Mouse (Mus musculus): ENCODE data around the gene Hecw1.

Hecw1 gene

DNA sequence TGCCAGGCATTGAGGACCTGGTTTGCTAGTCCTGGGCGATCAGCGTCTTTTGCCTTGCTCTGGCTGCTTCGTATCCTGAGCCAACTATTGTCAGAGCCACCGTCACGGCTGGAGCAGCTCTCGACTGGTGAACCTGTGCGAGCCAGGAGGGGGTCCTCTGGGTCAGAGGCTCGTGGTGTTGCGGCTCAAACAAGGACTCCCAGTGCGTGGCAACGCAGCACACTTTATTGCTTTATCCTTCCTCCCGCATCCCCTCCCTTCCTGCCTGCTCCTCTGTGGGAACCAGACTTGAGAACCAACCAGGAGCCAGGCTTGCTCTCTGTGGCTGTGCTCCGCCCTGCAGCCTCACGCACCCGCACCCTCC, at the start of gene Hecw1:
Gene Hecw1, minus strand, starts transcription at position 323 of the 364 bp plus-strand sequence.
- peak; percentile 4 for DNase-seq (ENCODE audit: low read depth, low spot score)

DNA sequence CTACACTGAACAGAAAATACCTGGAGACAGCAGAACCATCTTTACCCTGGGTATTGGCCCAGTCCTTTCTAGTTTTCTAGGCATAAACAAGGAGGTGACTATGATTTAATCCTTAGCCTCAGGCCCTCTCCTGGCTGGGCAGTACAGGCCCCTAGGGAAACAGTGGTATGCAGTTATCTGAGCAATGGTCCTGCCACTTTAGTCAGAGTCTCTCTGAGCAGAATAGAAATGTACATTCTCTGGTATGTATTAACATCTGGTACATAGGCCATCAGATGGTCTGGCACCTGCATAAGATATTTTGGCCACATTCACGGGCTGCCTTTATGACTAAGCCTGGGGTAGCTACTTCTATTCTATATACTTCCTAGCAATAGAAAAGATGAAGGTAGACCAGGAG, 38.3 kb upstream of the Hecw1 start:
- DNase-seq (ENCODE audit: low read depth, low spot score): no peak

DNA sequence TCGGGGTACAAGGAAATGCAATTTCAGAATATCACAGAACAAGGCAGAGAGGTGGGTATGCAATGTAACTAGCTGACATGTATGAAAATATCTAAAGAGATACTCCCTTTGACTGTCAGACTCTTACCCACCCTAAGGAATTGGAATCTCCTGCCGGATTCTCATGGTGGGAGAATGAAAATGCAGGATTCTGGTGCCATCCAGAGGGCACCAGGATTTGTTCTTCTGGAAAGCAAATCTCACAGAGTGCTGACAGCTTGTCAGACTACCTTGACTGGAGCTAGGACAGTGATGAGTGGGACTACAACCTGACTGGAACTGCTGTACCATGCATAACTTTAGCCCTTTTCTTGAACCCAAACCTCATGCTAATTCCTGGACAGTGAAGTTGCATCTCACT, 29.6 kb upstream of the Hecw1 start:
- DNase-seq (ENCODE audit: low read depth, low spot score): no peak

- no peak for DNase-seq (ENCODE audit: low read depth, low spot score)
These were observed 19.8 kb upstream of the Hecw1 start for GRCm38 (mm10) chr13:14542860-14543259.

GRCm38 (mm10) chr13:14522128-14522905, 711 bp downstream of the Hecw1 start:
- DNase-seq (ENCODE audit: low read depth, low spot score): peak; percentile 7

- no peak for DNase-seq (ENCODE audit: low read depth, low spot score)
These were observed 1.3 kb downstream of the Hecw1 start for GRCm38 (mm10) chr13:14521746-14522127.

- DNase-seq (ENCODE audit: low read depth, low spot score): no peak
These were observed 3.4 kb downstream of the Hecw1 start for GRCm38 (mm10) chr13:14519605-14520004.

DNA sequence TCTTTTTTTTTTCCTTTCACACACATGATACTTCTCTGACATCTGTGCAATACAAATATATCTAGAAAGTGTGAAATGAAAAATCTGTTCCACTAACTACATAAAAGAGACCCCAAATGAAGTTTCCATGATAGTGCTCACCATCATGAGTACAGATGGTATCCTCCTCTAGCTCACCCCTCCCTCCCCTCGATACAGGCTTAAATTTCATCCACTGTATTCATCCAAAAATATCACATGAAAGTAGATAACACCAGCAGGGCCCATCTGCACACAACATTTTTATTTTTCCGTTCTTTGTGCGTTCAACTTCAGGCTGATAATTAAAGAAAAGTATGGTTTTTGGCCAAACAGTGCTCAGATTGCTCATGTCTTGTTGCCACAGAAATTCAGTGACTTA, 5.5 kb downstream of the Hecw1 start:
- no peak for DNase-seq (ENCODE audit: low read depth, low spot score)

- DNase-seq (ENCODE audit: low read depth, low spot score): no peak
These were observed 7.9 kb downstream of the Hecw1 start for GRCm38 (mm10) chr13:14515106-14515505.

DNA sequence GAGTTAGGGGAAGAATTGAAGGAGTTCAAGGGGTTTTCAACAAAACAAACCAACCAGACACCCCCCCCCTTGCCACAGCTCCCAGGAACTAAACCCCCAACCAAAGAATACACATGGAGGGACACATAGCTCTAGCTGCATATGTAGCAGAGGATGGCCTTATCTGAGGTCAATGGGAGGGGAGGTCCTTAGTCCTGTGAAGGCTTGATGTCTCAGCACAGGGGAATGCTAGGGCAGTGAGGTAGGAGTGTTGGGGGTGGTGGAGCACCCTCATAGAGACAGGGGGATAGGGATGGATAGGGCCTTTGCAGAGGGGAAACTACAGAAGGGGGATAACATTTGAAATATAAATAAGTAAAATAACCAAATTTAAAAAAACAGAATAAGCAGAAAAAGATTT, 9.1 kb downstream of the Hecw1 start:
- no peak for DNase-seq (ENCODE audit: low read depth, low spot score)

- no peak for DNase-seq (ENCODE audit: low read depth, low spot score)
These were observed 16.3 kb downstream of the Hecw1 start for GRCm38 (mm10) chr13:14506765-14507164.

DNA sequence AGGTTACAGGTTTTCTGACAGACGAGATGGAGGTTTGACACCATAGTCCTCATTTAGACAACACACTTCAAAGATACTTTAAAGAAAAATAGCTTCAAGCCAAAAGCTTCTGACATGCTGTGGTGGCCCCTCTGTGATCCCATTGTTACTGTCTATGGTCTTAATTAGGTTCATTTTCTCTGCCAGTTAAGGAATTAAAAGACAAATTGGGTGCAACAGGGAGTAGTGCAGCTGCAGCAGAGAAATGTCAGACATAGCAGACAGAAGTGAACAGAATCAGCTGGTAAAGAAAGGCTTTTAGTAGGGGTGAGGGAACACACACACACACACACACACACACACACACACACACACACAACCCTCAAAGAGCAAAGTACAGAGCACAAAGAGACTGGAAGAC, 22.8 kb downstream of the Hecw1 start:
- DNase-seq (ENCODE audit: low read depth, low spot score): no peak

DNA sequence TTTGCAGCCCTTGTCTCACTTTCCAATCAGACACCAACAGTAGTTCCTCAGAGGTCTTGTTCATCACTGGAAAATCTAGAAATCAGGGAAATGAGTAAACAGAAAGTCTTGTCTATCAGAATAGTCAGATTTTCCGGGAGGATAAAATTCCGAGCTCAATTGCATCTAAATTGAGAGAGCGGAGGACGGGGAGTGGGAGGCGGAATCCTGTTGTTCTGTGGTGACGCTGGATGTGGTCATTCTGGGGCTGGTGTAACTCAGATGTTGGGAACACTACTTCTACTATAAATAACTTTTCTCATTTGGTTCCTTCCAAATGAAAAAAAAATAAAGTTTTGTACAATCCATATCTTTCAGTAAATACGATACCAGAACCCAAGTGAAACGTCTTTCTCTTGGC, 24.2 kb downstream of the Hecw1 start:
- DNase-seq (ENCODE audit: low read depth, low spot score): no peak

GRCm38 (mm10) chr13:14496954-14497353, 26.1 kb downstream of the Hecw1 start:
- no peak for DNase-seq (ENCODE audit: low read depth, low spot score)

DNA sequence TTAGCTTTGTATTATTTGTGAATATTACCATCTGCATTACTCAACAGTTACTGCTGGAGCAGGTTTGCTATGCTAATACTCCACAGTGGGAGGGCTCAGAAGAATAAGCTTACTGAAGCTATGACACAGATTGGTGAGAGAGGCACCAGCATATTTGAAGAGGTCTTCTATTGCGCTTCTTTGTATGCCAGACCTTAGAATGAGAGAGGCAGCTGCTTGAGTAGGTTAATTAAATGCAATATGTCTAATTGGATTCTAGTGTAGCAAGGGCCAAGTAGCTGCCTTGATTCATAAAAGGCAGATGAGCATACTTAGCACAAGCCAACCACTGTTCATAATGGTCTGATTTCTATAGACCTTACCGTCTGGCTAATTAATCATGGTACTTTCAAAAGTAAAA, 35.2 kb downstream of the Hecw1 start:
- DNase-seq (ENCODE audit: low read depth, low spot score): no peak

DNA sequence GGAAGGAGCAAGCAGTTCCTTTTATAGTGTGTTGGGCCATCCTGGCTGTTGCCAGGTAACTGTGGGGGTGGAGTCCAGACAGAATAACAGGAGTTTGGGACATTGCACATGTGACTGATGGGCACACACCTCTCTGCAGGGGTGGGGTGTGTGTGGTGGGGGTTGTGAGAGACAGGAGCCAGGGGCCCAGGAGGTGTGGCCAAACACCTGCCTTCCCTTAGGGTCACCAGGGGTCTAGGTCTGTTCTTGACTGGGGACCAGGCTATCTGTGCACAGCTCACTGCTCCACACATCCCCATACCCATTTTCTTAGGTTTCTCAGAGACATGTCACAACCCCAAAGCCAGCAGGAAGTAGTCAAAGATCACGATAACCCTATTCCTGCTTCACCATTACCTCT, 51.9 kb downstream of the Hecw1 start:
- no peak for DNase-seq (ENCODE audit: low read depth, low spot score)

DNA sequence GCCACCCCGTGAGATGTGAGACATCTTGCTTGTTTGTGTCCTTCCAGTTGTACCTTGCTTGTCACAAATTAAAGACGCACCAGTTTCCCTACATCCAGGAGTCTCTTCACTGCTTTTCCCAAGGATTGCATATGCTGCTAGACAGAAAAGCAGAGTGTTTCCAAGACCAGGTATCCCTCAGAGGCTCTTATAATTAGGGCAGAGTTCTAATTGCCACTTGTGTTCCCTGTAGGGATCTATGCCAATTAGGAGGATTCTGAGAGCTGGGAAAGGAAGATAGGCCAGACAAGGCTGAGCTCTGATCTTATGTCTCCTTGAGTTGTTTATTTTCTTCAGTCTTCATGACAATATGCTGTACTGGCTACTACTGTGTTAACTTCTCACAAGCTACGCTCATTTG, 55.5 kb downstream of the Hecw1 start:
- DNase-seq (ENCODE audit: low read depth, low spot score): no peak

GRCm38 (mm10) chr13:14461036-14461435, 62.0 kb downstream of the Hecw1 start:
- no peak for DNase-seq (ENCODE audit: low read depth, low spot score)

DNA sequence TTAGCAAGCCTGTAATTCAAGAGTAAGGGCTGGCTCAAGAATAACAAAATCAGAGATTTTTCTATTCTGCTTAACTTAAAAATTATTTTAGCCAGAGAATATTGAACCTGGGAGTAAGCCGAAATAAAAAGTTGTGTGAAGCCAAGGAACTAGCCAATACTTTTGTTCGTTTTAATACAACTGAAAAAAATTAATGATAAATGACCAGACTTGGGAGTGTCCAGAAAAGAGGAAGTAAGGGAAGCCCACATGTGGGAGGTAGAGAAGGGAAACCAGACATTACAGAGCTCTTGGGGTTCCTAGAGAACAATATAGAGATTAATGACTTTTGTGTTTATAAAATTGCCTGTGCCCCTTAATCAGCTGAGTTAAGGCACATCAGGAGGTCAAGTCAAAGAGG, 66.0 kb downstream of the Hecw1 start:
- no peak for DNase-seq (ENCODE audit: low read depth, low spot score)

GRCm38 (mm10) chr13:14439540-14439939, 83.5 kb downstream of the Hecw1 start:
- DNase-seq (ENCODE audit: low read depth, low spot score): no peak

DNA sequence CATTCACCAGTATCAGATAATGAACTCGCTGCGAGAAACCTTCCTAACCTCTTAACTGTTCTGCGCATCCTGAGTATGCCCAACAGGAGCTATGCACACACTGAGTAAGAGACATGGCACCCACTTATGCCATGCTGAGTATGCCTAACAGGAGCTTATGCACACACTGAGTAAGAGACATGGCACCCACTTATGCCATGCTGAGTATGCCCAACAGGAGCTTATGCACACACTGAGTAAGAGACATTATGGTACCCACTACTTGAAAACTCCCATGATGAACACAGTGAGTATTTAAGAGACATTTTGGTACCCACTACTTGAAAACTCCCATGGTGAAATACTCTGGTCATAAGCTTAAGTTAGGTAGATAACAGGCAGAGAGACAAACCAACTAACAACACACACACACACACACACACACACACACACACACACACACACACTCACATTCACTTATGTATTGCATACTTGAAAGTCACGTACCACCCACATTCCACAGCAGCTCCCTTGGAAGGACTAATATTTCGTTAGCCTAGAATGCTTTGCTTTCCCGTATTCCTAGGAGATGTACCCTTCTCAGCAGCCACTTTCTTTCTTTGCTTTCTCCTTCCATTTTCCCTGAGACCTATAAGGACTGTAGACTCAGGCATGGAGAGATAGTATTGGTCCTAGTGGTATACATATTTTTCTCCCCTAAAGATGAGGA, 94.0 kb downstream of the Hecw1 start:
- no peak for DNase-seq (ENCODE audit: low read depth, low spot score)

DNA sequence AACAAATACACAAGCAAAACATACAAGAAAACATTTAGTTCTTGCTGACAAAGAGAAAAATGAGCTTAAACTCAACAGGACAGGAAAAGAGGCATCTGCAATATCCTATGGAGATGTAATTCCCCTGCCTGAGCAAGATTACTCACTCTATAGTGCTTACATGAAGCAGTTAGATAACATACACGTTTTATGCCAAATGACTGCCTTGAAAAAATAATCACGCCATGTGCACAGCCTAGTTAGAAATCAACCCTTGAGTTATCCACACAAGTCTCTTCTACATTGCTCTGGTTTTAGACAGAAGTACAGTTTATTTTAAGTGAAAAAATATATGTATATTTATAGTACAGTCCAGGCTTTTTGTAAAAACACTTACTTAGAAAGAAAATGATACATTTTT, 98.2 kb downstream of the Hecw1 start:
- no peak for DNase-seq (ENCODE audit: low read depth, low spot score)

- DNase-seq (ENCODE audit: low read depth, low spot score): no peak
These were observed 109.6 kb downstream of the Hecw1 start for GRCm38 (mm10) chr13:14413405-14413804.

Data from embryo, embryonic 11.5 days (tissue).